Mouse (Mus musculus) lung, embryonic 14.5 days (tissue): ENCODE measurements around the gene Nanos3. TPM values are rescaled to one million over a fixed set of nuclear protein-coding genes. Genes with fewer than 3 reads are reported as not detected.

Experiments
- ATAC-seq: fragments of 200-750 bp; cut with Nextera tagmentation; 2 replicates; pipeline ENCODE4 v1.8.0; 2017; ENCODE audit warnings: mild to moderate bottlenecking, moderate TSS enrichment, moderate library complexity; ENCODE audit not compliant: insufficient read depth
- DNase-seq: peaks from one replicate; pipeline ENCODE4 v3.0.0-alpha.2; 2015
- H3K27ac ChIP-seq: fragments of 300-500 bp; sonication (generic); 2 replicates; pipeline ENCODE4 v1.5.1; 2014; ENCODE audit warnings: low read depth, mild to moderate bottlenecking, moderate library complexity
- H3K27me3 ChIP-seq: fragments of 300-500 bp; sonication (generic); 2 replicates; pipeline ENCODE4 v1.6.1; 2014; ENCODE audit warnings: low read length, control low read depth; ENCODE audit not compliant: insufficient read depth
- H3K36me3 ChIP-seq: fragments of 300-500 bp; sonication (generic); 2 replicates; pipeline ENCODE4 v1.6.1; 2014; ENCODE audit warnings: control low read depth; ENCODE audit not compliant: insufficient read depth
- H3K4me1 ChIP-seq: fragments of 300-500 bp; sonication (generic); 2 replicates; pipeline ENCODE4 v1.6.1; 2014; ENCODE audit warnings: antibody characterized with exemption, control low read depth; ENCODE audit not compliant: insufficient read depth
- H3K4me2 ChIP-seq: fragments of 300-500 bp; sonication (generic); 2 replicates; pipeline ENCODE4 v1.6.1; 2014; ENCODE audit warnings: mild to moderate bottlenecking
- H3K4me3 ChIP-seq: fragments of 300-500 bp; sonication (generic); 2 replicates; pipeline ENCODE4 v1.5.1; 2014; ENCODE audit warnings: low read depth, low read length
- H3K9ac ChIP-seq: fragments of 300-500 bp; sonication (generic); 2 replicates; pipeline ENCODE4 v1.6.1; 2014
- H3K9me3 ChIP-seq: fragments of 300-500 bp; sonication (generic); 2 replicates; pipeline ENCODE4 v1.6.1; 2016; ENCODE audit warnings: low read depth, low read length, control low read depth
- CTCF ChIP-seq: IDR thresholded peaks from 2 replicates; pipeline ENCODE4 v1.5.1; 2016; ENCODE audit warnings: antibody characterized with exemption, low read depth
- WGBS: fragments of 180-500 bp; shearing (Covaris S2); extraction: QIAGEN DNeasy Blood & Tissue Kit; methylation state at CpG from one replicate; pipeline ENCODE4 v1.1.7; 2014; 5-methylcytosine and 5-hydroxymethylcytosine counted together
- polyA plus RNA-seq: library from polyadenylated mRNA; unstranded; fragments of >200 nt; fragmentation: Nextera tagmentation; extraction: Ambion mirVana; gene quantifications from 2 replicates; pipeline ENCODE4 v1.2.1, GENCODE M21; 2014

Nanos3 gene
- polyA plus RNA-seq, 1 experiment from 2014 or later, result 2.8 TPM

DNA sequence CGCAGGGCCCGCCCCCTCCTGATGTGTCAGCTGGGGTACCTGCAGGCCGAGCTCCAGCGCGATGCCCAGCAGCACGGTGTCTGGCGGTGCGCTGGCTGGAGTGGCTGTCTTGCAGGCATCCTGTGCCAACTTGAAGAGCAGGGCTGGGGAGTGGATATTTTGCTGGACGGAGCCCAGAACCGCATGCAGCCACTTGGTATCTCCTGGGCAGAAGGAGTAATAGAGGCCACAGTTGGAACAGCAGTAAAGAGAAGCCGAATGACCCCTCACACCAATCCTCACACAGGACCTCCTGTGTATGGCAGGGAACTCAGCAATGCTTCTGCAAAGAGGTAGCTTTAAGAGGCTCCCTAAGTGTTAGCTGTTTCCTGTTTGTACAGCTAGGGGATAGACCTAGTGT is 32.2 kb upstream of the Nanos3 start:
- H3K27ac ChIP-seq, result no peak overlapping the region
- WGBS, result 93% methylated on average over 11 of the region's 11 CpGs
- no peak overlapping the region for H3K9ac ChIP-seq
- no peaks in the 10 kb centered on the region for H3K4me1 ChIP-seq
- no peak for DNase-seq
- ATAC-seq, result no peak
- no peak overlapping the region for H3K4me3 ChIP-seq
- H3K27me3 ChIP-seq, result no peaks in the 10 kb centered on the region
- no peak for TF ChIP-seq CTCF
- peaks cover 86% of the 10 kb centered on the region for H3K36me3 ChIP-seq
- H3K4me2 ChIP-seq, result no peak overlapping the region
- no peaks in the 10 kb centered on the region for H3K9me3 ChIP-seq

DNA sequence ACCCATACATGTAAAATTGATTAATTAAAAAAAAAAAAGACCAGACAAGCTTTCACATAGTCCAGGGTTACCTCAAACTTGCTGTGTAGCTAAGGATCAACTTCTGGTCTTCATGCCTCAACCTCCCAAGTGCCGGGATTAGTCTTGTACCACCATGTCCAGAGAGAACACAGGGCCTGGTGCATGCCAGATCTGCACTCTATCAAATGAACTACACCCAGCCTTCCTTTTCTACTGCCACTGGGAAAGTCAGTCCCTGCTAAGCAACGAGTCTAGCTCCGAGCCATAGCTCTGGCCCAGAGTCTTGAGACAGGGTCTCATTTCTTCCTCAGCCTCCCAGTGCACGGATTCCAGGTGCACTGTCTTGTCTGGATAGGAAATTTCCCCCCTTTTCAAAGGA is 28.3 kb upstream of the Nanos3 start:
- DNase-seq, result no peak
- no peak for TF ChIP-seq CTCF
- Histone ChIP-seq H3K9ac (no peak overlapping the region), H3K36me3 (peaks cover 94% of the 10 kb centered on the region), H3K27ac (no peak overlapping the region), H3K4me3 (no peak overlapping the region), H3K9me3 (no peaks in the 10 kb centered on the region), H3K4me2 (no peak overlapping the region), H3K4me1 (no peaks in the 10 kb centered on the region), H3K27me3 (no peaks in the 10 kb centered on the region)
- 84% methylated on average over 4 of the region's 4 CpGs for WGBS
- ATAC-seq, result no peak

DNA sequence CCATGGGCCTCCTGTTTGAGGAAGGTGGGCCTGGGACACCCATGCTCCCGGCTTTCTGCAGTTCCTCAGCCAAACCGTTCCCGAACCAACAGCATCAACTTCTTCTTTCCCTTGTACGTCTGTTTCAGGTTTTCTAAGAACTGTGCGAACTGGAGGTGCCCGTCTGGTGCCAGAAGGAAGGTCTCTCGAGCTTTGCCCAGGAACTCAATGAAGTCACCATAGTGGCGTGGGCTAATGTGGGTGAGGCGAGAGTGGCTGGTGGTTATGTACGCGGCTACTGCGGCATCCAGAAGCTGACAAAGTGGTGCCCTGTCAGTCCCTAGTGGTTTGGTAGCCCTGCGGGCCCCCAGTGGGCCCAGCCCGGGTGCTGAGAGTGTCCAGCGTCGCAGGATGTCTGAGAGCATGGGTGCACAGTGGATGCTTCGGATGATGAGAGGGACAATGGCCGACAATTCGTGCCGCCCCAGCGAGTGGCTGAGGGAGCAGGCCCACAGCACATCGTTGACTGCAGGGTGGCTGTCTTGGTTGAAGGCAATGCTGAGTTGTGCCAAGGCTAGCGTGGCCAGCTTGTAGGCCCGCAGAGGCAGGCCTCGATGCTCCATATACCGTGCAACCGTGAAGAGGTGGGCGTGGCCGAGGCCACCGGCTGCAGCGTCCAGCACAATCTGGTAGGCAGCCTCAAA is 27.0 kb upstream of the Nanos3 start:
- DNase-seq (no peak), ATAC-seq (no peak)
- H3K4me2 ChIP-seq, result no peak overlapping the region
- no peak overlapping the region for H3K9ac ChIP-seq
- 90% methylated on average over 31 of the region's 31 CpGs for WGBS
- H3K4me3 ChIP-seq, result no peak overlapping the region
- H3K36me3 ChIP-seq, result peaks cover 86% of the 10 kb centered on the region
- no peaks in the 10 kb centered on the region for H3K27me3 ChIP-seq
- no peaks in the 10 kb centered on the region for H3K9me3 ChIP-seq
- no peaks in the 10 kb centered on the region for H3K4me1 ChIP-seq
- TF ChIP-seq CTCF, result no peak
- H3K27ac ChIP-seq, result no peak overlapping the region

DNA sequence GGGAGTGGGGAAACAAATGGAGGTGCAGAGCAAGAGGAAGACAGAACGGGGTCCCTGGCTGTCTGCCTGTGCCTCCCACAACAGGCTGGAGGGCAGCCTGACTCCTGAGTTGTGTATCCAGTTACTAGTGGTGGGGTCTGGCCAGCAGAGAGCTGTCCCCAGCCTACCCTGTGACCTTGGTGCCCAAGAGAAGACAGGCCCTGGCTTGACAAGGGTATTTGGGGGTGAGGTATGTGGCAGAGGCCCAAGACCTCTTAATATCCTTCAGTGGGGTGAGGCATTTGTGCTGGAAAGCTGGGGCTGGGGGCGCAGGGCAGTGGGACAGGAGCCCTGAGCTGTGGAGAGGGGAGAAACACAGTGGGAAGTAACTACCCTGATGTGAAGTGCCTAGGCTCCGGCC is 26.2 kb upstream of the Nanos3 start:
- TF ChIP-seq CTCF, result no peak
- Histone ChIP-seq H3K36me3 (peaks cover 82% of the 10 kb centered on the region), H3K9me3 (no peaks in the 10 kb centered on the region), H3K27me3 (no peaks in the 10 kb centered on the region), H3K4me2 (no peak overlapping the region), H3K4me3 (no peak overlapping the region), H3K9ac (no peak overlapping the region), H3K27ac (no peak overlapping the region), H3K4me1 (no peaks in the 10 kb centered on the region)
- WGBS, result 89% methylated on average over 3 of the region's 3 CpGs
- ATAC-seq (no peak), DNase-seq (no peak)

DNA sequence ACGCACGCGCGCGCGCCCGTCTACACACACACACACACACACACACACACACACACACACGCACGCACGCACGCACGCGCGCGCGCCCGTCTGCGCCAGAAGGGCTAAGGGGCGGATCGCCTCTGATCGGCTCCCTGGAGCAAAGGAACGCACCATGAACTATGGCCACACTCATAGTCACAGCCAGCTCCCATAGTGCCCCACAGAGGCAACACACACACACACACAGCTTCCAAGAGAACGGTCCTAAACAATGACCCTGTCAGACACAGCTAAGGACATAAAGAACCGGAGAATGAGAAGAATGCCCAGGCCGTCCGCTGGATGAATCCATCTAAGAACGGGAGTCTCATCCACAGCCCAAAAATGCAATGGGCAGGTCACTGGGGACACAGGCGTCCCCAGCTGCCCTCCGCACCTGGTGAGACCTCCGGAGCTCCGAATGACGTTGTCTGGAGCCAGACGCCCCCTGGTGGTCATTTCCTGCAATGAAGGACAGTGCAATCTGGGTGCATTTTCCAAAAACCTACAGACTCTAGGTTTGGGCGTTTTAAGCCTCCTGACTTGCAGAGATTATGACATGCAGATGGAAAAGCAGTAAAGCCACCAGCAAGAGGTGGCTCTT is 25.3 kb upstream of the Nanos3 start:
- Histone ChIP-seq H3K9me3 (no peaks in the 10 kb centered on the region), H3K27ac (no peak overlapping the region), H3K4me3 (no peak overlapping the region), H3K4me1 (no peaks in the 10 kb centered on the region), H3K36me3 (peaks cover 82% of the 10 kb centered on the region), H3K4me2 (no peak overlapping the region), H3K9ac (no peak overlapping the region), H3K27me3 (no peaks in the 10 kb centered on the region)
- peak; percentile 94 for TF ChIP-seq CTCF
- 54% methylated on average over 34 of the region's 34 CpGs for WGBS
- peak; percentile 45; the same call in 1 of the 2 replicates for ATAC-seq
- peak; percentile 93 for DNase-seq

DNA sequence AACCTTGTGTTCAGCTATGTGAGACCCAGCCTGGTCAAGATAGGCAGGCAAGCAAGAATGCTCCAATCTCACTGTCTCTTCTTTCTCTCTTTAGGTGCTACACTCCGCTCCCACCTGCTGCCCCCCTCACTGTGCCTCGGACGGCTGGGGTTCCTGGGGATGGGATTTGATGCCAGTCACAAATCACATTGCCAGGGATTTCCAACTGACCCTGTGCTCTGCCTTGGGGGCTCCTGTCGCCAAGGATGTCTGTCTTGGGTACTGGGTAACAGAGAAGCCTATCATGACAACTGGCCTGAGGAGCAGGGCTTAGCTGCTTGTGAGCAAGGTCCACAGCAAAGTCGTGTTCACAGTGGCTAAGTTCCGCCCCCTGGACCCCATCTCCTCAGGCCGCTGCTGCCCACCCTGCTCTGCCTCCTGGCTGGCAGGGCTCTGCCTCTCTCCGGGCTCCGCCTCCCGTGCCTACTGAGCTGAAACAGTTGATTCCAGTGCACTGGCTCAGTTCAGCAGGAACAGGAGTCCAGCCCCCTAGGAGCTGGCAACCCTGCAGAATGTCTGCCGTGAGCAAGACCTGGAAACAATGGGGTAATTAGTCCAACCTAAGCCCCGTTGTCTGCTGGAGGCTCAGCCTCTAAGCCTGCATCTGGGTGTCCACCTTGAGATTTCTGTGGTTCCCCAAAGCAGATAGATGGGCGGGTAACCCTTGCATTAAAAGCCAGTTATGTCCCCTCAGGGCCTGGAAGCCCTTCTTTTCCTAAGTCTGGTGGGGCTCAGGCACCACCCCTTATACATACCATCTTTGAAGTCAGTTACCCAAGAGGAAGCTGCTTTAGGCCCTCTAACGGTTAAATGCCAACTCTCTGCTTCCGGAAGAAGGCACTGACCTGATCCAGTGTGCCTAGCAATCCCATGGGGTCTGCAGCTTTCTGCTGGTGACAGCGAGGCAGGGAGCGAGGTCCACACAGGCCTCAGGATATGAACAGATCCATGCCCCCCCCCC is 23.7 kb upstream of the Nanos3 start:
- no peaks in the 10 kb centered on the region for H3K27me3 ChIP-seq
- no peak overlapping the region for H3K4me3 ChIP-seq
- TF ChIP-seq CTCF, result no peak
- peaks cover 74% of the 10 kb centered on the region for H3K36me3 ChIP-seq
- no peaks in the 10 kb centered on the region for H3K9me3 ChIP-seq
- DNase-seq (no peak), ATAC-seq (no peak)
- 68% methylated on average over 17 of the region's 17 CpGs for WGBS
- H3K4me2 ChIP-seq, result no peak overlapping the region
- H3K9ac ChIP-seq, result no peak overlapping the region
- 0 out of 2 replicates have a peak, but pooled peaks cover 7% of the 10 kb centered on the region for H3K4me1 ChIP-seq
- peak overlapping the region; percentile 73; the same call in 1 of the 2 replicates for H3K27ac ChIP-seq
